Mouse (Mus musculus) stomach, postnatal 0 days (tissue): Measurements from ENCODE around the gene Tcf7. TPM values are rescaled to one million over a fixed set of nuclear protein-coding genes. Genes with fewer than 3 reads are reported as not detected.

Source experiments
- ATAC-seq: fragments of 200-750 bp; cut with Nextera tagmentation; 2 replicates; pipeline ENCODE4 v1.8.0; 2017; ENCODE audit not compliant: low FRiP score, low TSS enrichment
- DNase-seq: peaks from one replicate; pipeline ENCODE4 v3.0.0-alpha.2; 2016; ENCODE audit warnings: low spot score
- H3K27ac ChIP-seq: fragments of 300-500 bp; sonication (generic); replicated peaks from 2 replicates; pipeline ENCODE4 v1.5.1; 2014; ENCODE audit warnings: mild to moderate bottlenecking, control low read depth
- H3K27me3 ChIP-seq: fragments of 300-500 bp; sonication (generic); 2 replicates; pipeline ENCODE4 v1.6.1; 2014; ENCODE audit warnings: low read length; ENCODE audit not compliant: control insufficient read depth, insufficient read depth
- H3K36me3 ChIP-seq: fragments of 300-500 bp; sonication (generic); 2 replicates; pipeline ENCODE4 v1.6.1; 2014; ENCODE audit warnings: low read length, mixed read lengths; ENCODE audit not compliant: control insufficient read depth, insufficient read depth
- H3K4me1 ChIP-seq: fragments of 300-500 bp; sonication (generic); replicated peaks from 2 replicates; pipeline ENCODE4 v1.6.1; 2014; ENCODE audit warnings: antibody characterized with exemption; ENCODE audit not compliant: control insufficient read depth, insufficient read depth
- H3K4me2 ChIP-seq: fragments of 300-500 bp; sonication (generic); replicated peaks from 2 replicates; pipeline ENCODE4 v1.6.1; 2014; ENCODE audit warnings: low read depth, mild to moderate bottlenecking, control low read depth, moderate library complexity
- H3K4me3 ChIP-seq: fragments of 300-500 bp; sonication (generic); 2 replicates; pipeline ENCODE4 v1.5.1; 2014; ENCODE audit warnings: low read depth, low read length, control low read depth
- H3K9ac ChIP-seq: fragments of 300-500 bp; sonication (generic); 2 replicates; pipeline ENCODE4 v1.6.1; 2014; ENCODE audit warnings: mild to moderate bottlenecking, low read length, control low read depth, mixed read lengths
- H3K9me3 ChIP-seq: fragments of 300-500 bp; sonication (generic); 2 replicates; pipeline ENCODE4 v1.6.1; 2016; ENCODE audit warnings: low read length; ENCODE audit not compliant: control insufficient read depth
- CTCF ChIP-seq: IDR thresholded peaks from 2 replicates; pipeline ENCODE4 v1.5.1; 2016; ENCODE audit warnings: antibody characterized with exemption, low read depth, mild to moderate bottlenecking, moderate library complexity
- EP300 ChIP-seq: optimal IDR thresholded peaks from 2 replicates; pipeline ENCODE3; 2016; ENCODE audit warnings: antibody characterized with exemption
- WGBS: fragments of 180-500 bp; shearing (Covaris S2); extraction: QIAGEN DNeasy Blood & Tissue Kit; methylation state at CpG from one replicate; pipeline ENCODE4 v1.1.7; 2014; 5-methylcytosine and 5-hydroxymethylcytosine counted together
- polyA plus RNA-seq: library from polyadenylated mRNA; unstranded; fragments of >200 nt; fragmentation: Nextera tagmentation; extraction: Ambion mirVana; gene quantifications from 2 replicates; pipeline ENCODE4 v1.2.1, GENCODE M21; 2015

Tcf7 gene
- polyA plus RNA-seq, 1 experiment from 2014 or later = 3.6 TPM

DNA sequence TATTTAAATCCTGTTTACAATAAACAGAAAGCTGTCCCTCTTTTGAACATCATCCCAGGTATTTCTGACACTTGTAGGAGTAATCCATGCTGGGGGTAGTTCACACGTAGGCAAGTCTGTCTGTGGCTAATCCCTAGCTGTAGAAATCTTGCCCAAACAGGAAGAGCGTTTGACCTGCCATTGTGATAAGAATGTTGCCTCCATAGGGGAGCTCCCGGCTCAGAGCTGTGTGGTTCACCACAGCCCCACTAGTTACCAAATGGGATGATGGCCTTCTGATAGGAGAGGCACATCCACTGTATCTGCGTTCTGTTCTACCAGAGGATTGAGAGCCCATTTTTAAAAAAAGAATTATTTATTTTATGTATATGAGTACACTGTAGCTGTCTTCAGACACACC, 22.5 kb upstream of the Tcf7 start:
- DNase-seq = no peak
- H3K27me3 ChIP-seq = no peaks in the 10 kb centered on the region
- H3K4me3 ChIP-seq = no peak overlapping the region
- H3K36me3 ChIP-seq = no peaks in the 10 kb centered on the region
- TF ChIP-seq CTCF (no peak), EP300 (no peak)
- H3K9me3 ChIP-seq = no peaks in the 10 kb centered on the region
- H3K4me1 ChIP-seq = no peaks in the 10 kb centered on the region
- no peak overlapping the region for H3K4me2 ChIP-seq
- ATAC-seq = no peak
- WGBS = 43% methylated on average over 4 of the region's 4 CpGs
- no peak overlapping the region for H3K27ac ChIP-seq
- H3K9ac ChIP-seq = no peak overlapping the region

DNA sequence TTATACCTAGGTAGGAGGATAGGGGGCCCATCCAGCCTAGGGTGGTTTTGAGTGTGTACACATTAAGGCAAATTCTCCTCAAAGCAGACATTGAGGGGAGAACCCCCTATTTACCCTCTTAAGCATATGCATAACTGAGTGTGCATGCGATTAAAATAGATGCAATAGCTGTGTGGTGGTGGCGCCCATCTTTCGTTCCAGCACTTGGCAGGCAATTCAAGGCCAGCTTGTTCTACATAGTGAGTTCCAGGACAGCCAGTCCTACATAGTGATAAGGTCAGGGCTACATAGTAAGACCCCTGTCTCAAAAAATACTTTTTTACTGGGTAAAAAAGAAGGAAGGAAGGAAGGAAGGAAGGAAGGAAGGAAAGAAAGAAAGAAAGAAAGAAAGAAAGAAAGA, 19.9 kb upstream of the Tcf7 start:
- Histone ChIP-seq H3K4me3 (no peak overlapping the region), H3K36me3 (no peaks in the 10 kb centered on the region), H3K9ac (no peak overlapping the region), H3K4me1 (no peaks in the 10 kb centered on the region), H3K27ac (no peak overlapping the region), H3K9me3 (no peaks in the 10 kb centered on the region), H3K4me2 (no peak overlapping the region), H3K27me3 (no peaks in the 10 kb centered on the region)
- WGBS = 84% methylated on average over 3 of the region's 3 CpGs
- TF ChIP-seq EP300 = no peak
- TF ChIP-seq CTCF = no peak
- DNase-seq = no peak
- ATAC-seq = no peak

DNA sequence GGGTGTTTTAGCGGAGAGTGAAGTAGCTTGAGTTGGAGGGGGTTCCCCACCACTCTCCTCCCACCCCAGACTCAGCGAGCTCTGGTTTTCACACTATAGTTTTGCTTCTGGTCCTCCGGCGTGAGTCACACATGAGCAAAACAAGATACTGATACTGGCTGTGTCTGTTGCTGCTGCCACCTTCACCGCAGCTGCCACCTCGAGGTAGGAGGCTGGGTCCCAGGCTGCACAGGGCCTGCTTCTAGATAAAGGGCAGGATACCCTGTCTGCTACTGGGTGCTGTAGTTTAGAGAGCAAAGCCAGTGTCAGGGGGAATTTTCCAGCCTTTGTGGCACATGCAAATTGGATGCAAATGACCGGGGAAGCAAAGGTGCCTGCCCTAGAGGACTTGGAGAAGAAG, 16.9 kb upstream of the Tcf7 start:
- Histone ChIP-seq H3K4me1 (no peaks in the 10 kb centered on the region), H3K4me2 (no peak overlapping the region), H3K9me3 (no peaks in the 10 kb centered on the region), H3K4me3 (no peak overlapping the region), H3K36me3 (no peaks in the 10 kb centered on the region), H3K27ac (no peak overlapping the region), H3K9ac (no peak overlapping the region), H3K27me3 (no peaks in the 10 kb centered on the region)
- no peak for TF ChIP-seq CTCF
- TF ChIP-seq EP300 = no peak
- DNase-seq (no peak), ATAC-seq (no peak)
- 63% methylated on average over 7 of the region's 7 CpGs for WGBS

DNA sequence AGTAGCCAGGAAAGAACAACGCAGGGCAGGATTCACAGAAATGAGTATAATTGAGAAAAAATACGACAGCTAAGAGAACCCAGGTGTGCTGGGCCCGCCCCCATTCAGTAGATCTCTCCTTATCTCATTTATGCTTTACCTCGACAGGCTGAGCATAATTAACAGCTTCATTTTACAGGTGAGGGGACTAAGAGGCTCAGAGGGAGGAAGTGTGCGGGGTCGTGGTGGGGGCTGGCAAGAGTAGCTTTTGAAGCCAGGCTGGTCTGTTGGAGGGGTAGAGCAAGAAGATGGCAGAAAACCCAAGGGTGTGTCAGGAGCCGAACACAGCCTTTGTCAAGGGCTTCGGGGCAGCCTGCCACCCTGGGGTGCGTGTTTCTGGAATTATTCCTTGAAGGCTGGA, 16.1 kb upstream of the Tcf7 start:
- WGBS = 69% methylated on average over 9 of the region's 9 CpGs
- no peak overlapping the region for H3K27ac ChIP-seq
- no peak overlapping the region for H3K9ac ChIP-seq
- no peaks in the 10 kb centered on the region for H3K36me3 ChIP-seq
- TF ChIP-seq CTCF (no peak), EP300 (no peak)
- no peaks in the 10 kb centered on the region for H3K4me1 ChIP-seq
- no peak overlapping the region for H3K4me2 ChIP-seq
- DNase-seq (no peak), ATAC-seq (no peak)
- no peaks in the 10 kb centered on the region for H3K27me3 ChIP-seq
- no peak overlapping the region for H3K4me3 ChIP-seq
- no peaks in the 10 kb centered on the region for H3K9me3 ChIP-seq

DNA sequence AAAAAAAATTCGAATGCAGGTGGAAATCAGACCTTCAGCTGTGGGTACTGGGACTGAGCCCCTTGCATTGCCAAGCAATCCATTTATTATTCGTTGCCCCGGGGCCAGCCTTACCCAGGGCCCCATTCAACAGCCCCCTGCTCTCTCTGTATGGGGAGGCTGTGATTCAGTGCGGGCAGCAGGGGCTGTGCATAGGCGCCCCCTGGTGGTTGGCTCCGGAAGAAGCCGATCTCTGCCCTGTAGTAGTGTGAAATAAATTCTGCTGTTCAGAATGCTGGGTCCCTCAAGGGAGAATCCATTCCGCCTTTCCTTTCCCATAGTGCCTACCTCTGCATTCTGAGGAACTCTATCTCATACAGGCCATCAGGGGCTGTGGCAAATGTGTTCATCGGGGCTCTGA, 14.5 kb upstream of the Tcf7 start:
- 12% methylated on average over 9 of the region's 9 CpGs for WGBS
- Histone ChIP-seq H3K27ac (no peak overlapping the region), H3K4me2 (no peak overlapping the region), H3K4me3 (no peak overlapping the region), H3K36me3 (no peaks in the 10 kb centered on the region), H3K4me1 (no peaks in the 10 kb centered on the region), H3K9me3 (no peaks in the 10 kb centered on the region), H3K27me3 (no peaks in the 10 kb centered on the region), H3K9ac (no peak overlapping the region)
- ATAC-seq (peak; percentile 75), DNase-seq (peak; percentile 80)
- TF ChIP-seq CTCF (peak; percentile 91), EP300 (no peak)

DNA sequence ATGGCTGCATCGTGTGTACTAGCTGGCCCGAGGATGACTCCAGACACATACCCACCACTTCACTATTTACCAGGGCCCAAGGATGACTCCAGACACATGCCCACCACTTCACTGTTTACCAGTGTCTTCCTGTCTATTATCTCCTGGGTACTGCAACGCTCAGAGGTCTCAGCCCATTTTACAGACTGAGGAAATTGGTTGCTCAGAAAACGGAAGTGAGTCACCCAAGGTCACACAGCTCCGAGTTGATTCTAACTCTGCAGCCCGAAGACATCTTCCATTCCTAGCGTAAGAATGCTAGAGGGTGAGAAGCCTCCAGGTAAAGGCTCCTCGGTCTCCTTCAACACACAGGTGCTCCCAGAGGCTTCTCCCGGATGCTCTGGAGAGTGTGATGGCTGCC, 11.3 kb upstream of the Tcf7 start:
- no peak overlapping the region for H3K4me3 ChIP-seq
- H3K36me3 ChIP-seq = no peaks in the 10 kb centered on the region
- no peak for TF ChIP-seq CTCF
- no peak for TF ChIP-seq EP300
- ATAC-seq (no peak), DNase-seq (no peak)
- H3K27me3 ChIP-seq = no peaks in the 10 kb centered on the region
- H3K9me3 ChIP-seq = no peaks in the 10 kb centered on the region
- H3K4me1 ChIP-seq = no peaks in the 10 kb centered on the region
- H3K27ac ChIP-seq = no peak overlapping the region
- no peak overlapping the region for H3K9ac ChIP-seq
- H3K4me2 ChIP-seq = no peak overlapping the region
- 76% methylated on average over 9 of the region's 9 CpGs for WGBS
